Mouse (Mus musculus) bone marrow, adult 2 months (tissue): Measurements from ENCODE around the gene Mcfd2.

Experiments used
- CTCF ChIP-seq: fragments of 200-500 bp; IDR thresholded peaks from 2 replicates; pipeline ENCODE4 v1.5.1; 2011; ENCODE audit warnings: low read length, control low read depth; ENCODE audit not compliant: control insufficient read depth, insufficient read depth
- POLR2A ChIP-seq: fragments of 200-500 bp; IDR thresholded peaks from 2 replicates; pipeline ENCODE4 v1.6.1; 2011; ENCODE audit warnings: low read depth, mild to moderate bottlenecking, control low read depth, low read length, borderline replicate concordance; ENCODE audit not compliant: control insufficient read depth

DNA sequence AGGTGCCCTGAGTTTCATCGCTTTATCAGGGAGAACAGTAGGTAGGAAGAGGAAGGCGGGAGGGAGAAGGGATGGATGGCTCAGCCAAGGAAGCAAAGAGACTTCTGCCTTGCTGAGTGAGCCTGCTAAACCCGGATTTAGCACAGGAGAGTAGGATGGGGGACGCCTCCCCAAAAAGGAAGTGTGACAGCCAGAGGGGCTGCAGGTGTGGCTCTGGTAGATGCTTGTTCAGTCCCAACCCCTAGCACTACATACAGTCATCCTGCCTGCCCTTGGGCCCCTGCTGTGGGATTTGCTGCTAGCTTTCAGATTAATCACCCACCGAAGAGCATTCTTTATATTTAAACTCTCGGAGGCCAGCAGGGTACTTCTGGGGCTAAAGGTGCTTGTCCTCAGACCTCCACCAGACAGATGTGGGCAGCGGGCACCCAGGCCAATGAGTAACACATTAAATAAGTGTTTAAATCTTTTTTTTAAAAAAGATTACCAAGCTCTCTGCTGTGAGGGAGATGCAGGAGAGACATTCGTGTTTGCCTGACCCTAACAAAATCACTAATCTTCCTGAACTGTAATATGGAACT, 21.6 kb upstream of the Mcfd2 start:
- TF ChIP-seq CTCF (no peak), POLR2A (no peak)
